Mouse (Mus musculus) MEL (cell line): ENCODE data around the gene Uggt1. TPM values are rescaled to one million over a fixed set of nuclear protein-coding genes. Genes with fewer than 3 reads are reported as not detected.

Source experiments
- DNase-seq: peaks from one replicate; pipeline ENCODE4 v3.0.0; 2011; ENCODE audit warnings: low read depth, low spot score
- H3K27ac ChIP-seq: 2 replicates; pipeline ENCODE4 v1.5.1; 2012; ENCODE audit warnings: low read depth, mild to moderate bottlenecking, control low read depth, low read length, moderate library complexity; ENCODE audit not compliant: control insufficient read depth
- H3K27me3 ChIP-seq, 2 experiments: fragments of 150-350 bp in 1 of 2; sonication (generic) in 1 of 2; 2 replicates each; pipeline ENCODE4 v1.6.1; 2012; ENCODE audit warnings: low read length in 2 of 2, mild to moderate bottlenecking in 2 of 2, improper control_type of control experiment in 1 of 2, moderate library complexity in 1 of 2; ENCODE audit not compliant: insufficient read depth in 2 of 2, control insufficient read depth in 1 of 2
- H3K36me3 ChIP-seq, 2 experiments: 2 replicates each; pipeline ENCODE4 v1.6.1; 2012 to 2014; ENCODE audit warnings: low read length in 2 of 2, improper control_type of control experiment in 1 of 2, inconsistent platforms in 1 of 2, mild to moderate bottlenecking in 1 of 2; ENCODE audit not compliant: insufficient read depth in 2 of 2, control insufficient read depth in 1 of 2
- H3K4me1 ChIP-seq, 2 experiments: fragments of 150-350 bp in 1 of 2; sonication (generic) in 1 of 2; 2 replicates each; pipeline ENCODE4 v1.6.1; 2012; ENCODE audit warnings: low read length in 2 of 2, improper control_type of control experiment in 1 of 2, mild to moderate bottlenecking in 1 of 2; ENCODE audit not compliant: insufficient read depth in 2 of 2, control insufficient read depth in 1 of 2
- H3K4me3 ChIP-seq, 2 experiments: fragments of 150-350 bp in 1 of 2; sonication (generic) in 1 of 2; 2 replicates each; pipeline ENCODE4 v1.5.1; 2012; ENCODE audit warnings: low read depth in 2 of 2, low read length in 2 of 2, mild to moderate bottlenecking in 2 of 2, moderate library complexity in 2 of 2, control low read depth in 1 of 2, improper control_type of control experiment in 1 of 2; ENCODE audit not compliant: control insufficient read depth in 1 of 2, insufficient read depth in 1 of 2
- H3K79me2 ChIP-seq: 2 replicates; pipeline ENCODE4 v1.6.1; 2012; ENCODE audit warnings: mild to moderate bottlenecking, low read length, moderate library complexity; ENCODE audit not compliant: control insufficient read depth, poor library complexity, insufficient read depth
- H3K9ac ChIP-seq: 2 replicates; pipeline ENCODE4 v1.6.1; 2012; ENCODE audit warnings: low read depth, mild to moderate bottlenecking, control low read depth, low read length, moderate library complexity; ENCODE audit not compliant: control insufficient read depth, poor library complexity, severe bottlenecking
- H3K9me3 ChIP-seq: fragments of 150-350 bp; sonication (generic); replicated peaks from 2 replicates; pipeline ENCODE4 v1.6.1; 2012; ENCODE audit warnings: mild to moderate bottlenecking, low read length, improper control_type of control experiment, moderate library complexity; ENCODE audit not compliant: insufficient read depth
- BHLHE40 ChIP-seq: IDR thresholded peaks from 2 replicates; pipeline ENCODE4 v1.6.1; 2012; ENCODE audit warnings: low read depth, mild to moderate bottlenecking, inconsistent platforms, low read length, improper control_type of control experiment, borderline replicate concordance
- CHD1 ChIP-seq: IDR thresholded peaks from 2 replicates; pipeline ENCODE4 v1.6.1; 2012; ENCODE audit warnings: low read depth, mild to moderate bottlenecking, inconsistent platforms, low read length, improper control_type of control experiment
- CHD2 ChIP-seq: IDR thresholded peaks from 2 replicates; pipeline ENCODE4 v1.6.1; 2011; ENCODE audit warnings: low read length, improper control_type of control experiment
- E2F4 ChIP-seq: IDR thresholded peaks from 2 replicates; pipeline ENCODE4 v1.6.1; 2011; ENCODE audit warnings: low read depth, low read length, improper control_type of control experiment, borderline replicate concordance
- ELF1 ChIP-seq: IDR thresholded peaks from 2 replicates; pipeline ENCODE4 v1.6.1; 2014; ENCODE audit warnings: low read depth, mild to moderate bottlenecking, inconsistent platforms, low read length, improper control_type of control experiment, moderate library complexity
- EP300 ChIP-seq, 2 experiments: IDR thresholded peaks; 2 replicates each; pipeline ENCODE4 v1.6.1; 2011; ENCODE audit warnings: improper control_type of control experiment in 2 of 2, low read length in 2 of 2, low read depth in 1 of 2, mild to moderate bottlenecking in 1 of 2
- ETS1 ChIP-seq: IDR thresholded peaks from 2 replicates; pipeline ENCODE4 v1.6.1; 2012; ENCODE audit warnings: low read depth, mild to moderate bottlenecking, inconsistent platforms, low read length, improper control_type of control experiment, moderate library complexity
- GABPA ChIP-seq: IDR thresholded peaks from 2 replicates; pipeline ENCODE4 v1.6.1; 2012; ENCODE audit warnings: low read depth, mild to moderate bottlenecking, inconsistent platforms, low read length, improper control_type of control experiment, moderate library complexity
- GATA1 ChIP-seq: IDR thresholded peaks from 2 replicates; pipeline ENCODE4 v1.6.1; 2011; ENCODE audit warnings: low read depth, low read length, improper control_type of control experiment
- HCFC1 ChIP-seq: IDR thresholded peaks from 2 replicates; pipeline ENCODE4 v1.6.1; 2012; ENCODE audit warnings: low read depth, mild to moderate bottlenecking, inconsistent platforms, low read length, improper control_type of control experiment, moderate library complexity
- JUND ChIP-seq: IDR thresholded peaks from 2 replicates; pipeline ENCODE4 v1.6.1; 2011; ENCODE audit warnings: low read depth, mild to moderate bottlenecking, improper control_type of control experiment, low read length
- KAT2A ChIP-seq: conservative IDR thresholded peaks from 2 replicates; pipeline ENCODE4 v1.6.1; 2012; ENCODE audit warnings: low read depth, low read length, improper control_type of control experiment, inconsistent platforms
- MAFK ChIP-seq: IDR thresholded peaks from 2 replicates; pipeline ENCODE4 v1.6.1; 2011; ENCODE audit warnings: low read depth, mild to moderate bottlenecking, low read length, improper control_type of control experiment, borderline replicate concordance
- MAX ChIP-seq: IDR thresholded peaks from 2 replicates; pipeline ENCODE4 v1.6.1; 2011; ENCODE audit warnings: low read length, improper control_type of control experiment
- MXI1 ChIP-seq: IDR thresholded peaks from 2 replicates; pipeline ENCODE4 v1.6.1; 2011; ENCODE audit warnings: mild to moderate bottlenecking, low read depth, low read length, improper control_type of control experiment
- MYB ChIP-seq: IDR thresholded peaks from 2 replicates; pipeline ENCODE4 v1.6.1; 2011; ENCODE audit warnings: mild to moderate bottlenecking, low read depth, low read length, improper control_type of control experiment
- MYC ChIP-seq: IDR thresholded peaks from 2 replicates; pipeline ENCODE4 v1.6.1; 2011; ENCODE audit warnings: low read depth, mild to moderate bottlenecking, low read length, improper control_type of control experiment, moderate library complexity
- NELFE ChIP-seq: IDR thresholded peaks from 2 replicates; pipeline ENCODE4 v1.6.1; 2011; ENCODE audit warnings: low read depth, low read length, improper control_type of control experiment
- POLR2AphosphoS2 ChIP-seq: IDR thresholded peaks from 2 replicates; pipeline ENCODE4 v1.6.1; 2011; ENCODE audit warnings: low read length, improper control_type of control experiment
- POLR2AphosphoS5 ChIP-seq: IDR thresholded peaks from 2 replicates; pipeline ENCODE4 v1.6.1; 2012; ENCODE audit warnings: low read depth, borderline replicate concordance, mild to moderate bottlenecking, inconsistent platforms, low read length, moderate library complexity, mixed read lengths
- RAD21 ChIP-seq: IDR thresholded peaks from 2 replicates; pipeline ENCODE4 v1.6.1; 2011; ENCODE audit warnings: mild to moderate bottlenecking, low read depth, low read length, improper control_type of control experiment
- RCOR1 ChIP-seq: IDR thresholded peaks from 2 replicates; pipeline ENCODE4 v1.6.1; 2012; ENCODE audit warnings: low read depth, mild to moderate bottlenecking, inconsistent platforms, low read length, improper control_type of control experiment
- SIN3A ChIP-seq: IDR thresholded peaks from 2 replicates; pipeline ENCODE4 v1.6.1; 2012; ENCODE audit warnings: low read length, improper control_type of control experiment, inconsistent platforms
- SMC3 ChIP-seq: IDR thresholded peaks from 2 replicates; pipeline ENCODE4 v1.6.1; 2011; ENCODE audit warnings: low read depth, low read length, improper control_type of control experiment
- TAL1 ChIP-seq: IDR thresholded peaks from 2 replicates; pipeline ENCODE4 v1.6.1; 2012; ENCODE audit warnings: mild to moderate bottlenecking, inconsistent platforms, low read length, moderate library complexity, mixed read lengths
- TBP ChIP-seq: IDR thresholded peaks from 2 replicates; pipeline ENCODE4 v1.8.0; 2011; ENCODE audit warnings: low read depth, low read length, improper control_type of control experiment
- TCF12 ChIP-seq: IDR thresholded peaks from 2 replicates; pipeline ENCODE4 v1.6.1; 2014; ENCODE audit warnings: low read depth, mild to moderate bottlenecking, inconsistent platforms, low read length, improper control_type of control experiment, moderate library complexity
- UBTF ChIP-seq: IDR thresholded peaks from 2 replicates; pipeline ENCODE4 v1.6.1; 2012; ENCODE audit warnings: low read depth, mild to moderate bottlenecking, inconsistent platforms, low read length, improper control_type of control experiment, moderate library complexity, borderline replicate concordance; ENCODE audit not compliant: insufficient read depth
- ZC3H11A ChIP-seq: IDR thresholded peaks from 2 replicates; pipeline ENCODE4 v1.6.1; 2012; ENCODE audit warnings: low read depth, mild to moderate bottlenecking, inconsistent platforms, low read length, improper control_type of control experiment
- ZKSCAN1 ChIP-seq: IDR thresholded peaks from 2 replicates; pipeline ENCODE4 v1.6.1; 2012; ENCODE audit warnings: low read depth, mild to moderate bottlenecking, inconsistent platforms, low read length, improper control_type of control experiment, moderate library complexity
- ZNF384 ChIP-seq: IDR thresholded peaks from 2 replicates; pipeline ENCODE4 v1.6.1; 2012; ENCODE audit warnings: low read depth, mild to moderate bottlenecking, inconsistent platforms, low read length, improper control_type of control experiment
- polyA plus RNA-seq, 2 experiments: library from polyadenylated mRNA; stranded (reverse) in 1 of 2; unstranded in 1 of 2; fragments of >175 nt in 1 of 2; fragments of >200 nt in 1 of 2; gene quantifications; 2 replicates each; pipeline versions ENCODE4 v1.2.1 to v1.2.4; 2012; ENCODE audit warnings: low replicate concordance in 2 of 2, low read depth in 1 of 2; ENCODE audit not compliant: insufficient read length in 2 of 2, insufficient read depth in 1 of 2, missing spikeins in 1 of 2
- total RNA-seq: library from RNA; depleted of rRNA; stranded (reverse); fragments of 300-350 nt; gene quantifications from 2 replicates; pipeline ENCODE4 v1.2.3, GENCODE M21; 2012

The Uggt1 gene
- total and polyA plus RNA-seq, 3 experiments: 33.8 to 98.3 (median 47.9) TPM

- TF ChIP-seq RCOR1 (no peak), MYC (no peak), RAD21 (no peak), NELFE (no peak), ELF1 (no peak), ZNF384 (no peak), ZC3H11A (no peak), POLR2AphosphoS5 (no peak), CHD2 (no peak), BHLHE40 (no peak), MAFK (no peak), MYB (no peak), EP300 (IDR thresholded peaks at IDR 0.05; ENCODE audit: low read depth in 1 of 2, low read length in 2 of 2) (no peak), SIN3A (no peak), UBTF (no peak), KAT2A (no peak)
- H3K9ac ChIP-seq: no peak overlapping the region
- H3K9me3 ChIP-seq: no peaks in the 10 kb centered on the region
- no peak overlapping the region for H3K4me3 ChIP-seq
- H3K36me3 ChIP-seq: peaks cover 16 to 19% of the 10 kb centered on the region in 2 experiments
- no peak overlapping the region for H3K27ac ChIP-seq
- H3K4me1 ChIP-seq: peaks cover 20 to 32% of the 10 kb centered on the region in 2 experiments
- peaks cover 23% of the 10 kb centered on the region for H3K79me2 ChIP-seq
- DNase-seq: no peak
- no peaks in the 10 kb centered on the region for H3K27me3 ChIP-seq
Observed at GRCm38 (mm10) chr1:36093741-36094140, 150.8 kb downstream of the Uggt1 start.

GRCm38 (mm10) chr1:36091246-36091645 lies 153.3 kb downstream of the Uggt1 start:
- peaks cover 20 to 35% of the 10 kb centered on the region in 2 experiments for H3K4me1 ChIP-seq
- H3K9ac ChIP-seq: no peak overlapping the region
- no peak overlapping the region for H3K4me3 ChIP-seq
- no peak for TF ChIP-seq MAFK
- TF ChIP-seq POLR2AphosphoS2: no peak
- TF ChIP-seq HCFC1: no peak
- TF ChIP-seq E2F4: no peak
- TF ChIP-seq MAX: peak; percentile 62; the same call in 1 of the 2 replicates
- 0 out of 2 replicates have a peak, but pooled peaks have one; percentile 35 for TF ChIP-seq MYB
- peak; percentile 85 for TF ChIP-seq TAL1
- peak; percentile 16; the same call in 1 of the 2 replicates for TF ChIP-seq RCOR1
- TF ChIP-seq SIN3A: peak; percentile 90
- TF ChIP-seq MXI1: peak; percentile 72; the same call in 1 of the 2 replicates
- no peak for TF ChIP-seq CHD1
- no peak for TF ChIP-seq SMC3
- TF ChIP-seq ETS1: peak; percentile 75
- TF ChIP-seq JUND: no peak
- TF ChIP-seq BHLHE40: no peak; the same call in 1 of the 2 replicates
- TF ChIP-seq TBP: no peak
- TF ChIP-seq GATA1: peak; percentile 80
- peak; percentile 93 for TF ChIP-seq TCF12
- TF ChIP-seq GABPA: no peak
- peak; percentile 88 to 94 for TF ChIP-seq EP300 (IDR thresholded peaks at IDR 0.05; ENCODE audit: low read depth in 1 of 2, low read length in 2 of 2)
- TF ChIP-seq ZKSCAN1: no peak
- no peak for TF ChIP-seq ZC3H11A
- TF ChIP-seq, all 39 proteins: peak for 10
- Histone ChIP-seq H3K27me3 (no peaks in the 10 kb centered on the region), H3K36me3 (peaks cover 18 to 20% of the 10 kb centered on the region in 2 experiments), H3K79me2 (peaks cover 34% of the 10 kb centered on the region), H3K9me3 (no peaks in the 10 kb centered on the region), H3K27ac (peak overlapping the region; percentile 5)
- DNase-seq: peak; percentile 92
